Mouse (Mus musculus): ENCODE data around the gene B3galt2. TPM values are rescaled to one million over a fixed set of nuclear protein-coding genes. Genes with fewer than 3 reads are reported as not detected.
A peak's percentile ranks its signal among the peaks of the same experiment; 100 is the strongest.
"Not testable (repeated sequence)": the region's sequence is repeated elsewhere in the genome, so short reads cannot be mapped to it uniquely, and the experiment has no call there.

The B3galt2 gene
- 10 to 100 TPM; 18.4 to 21.1 TPM for total RNA-seq (2021)
- long read RNA-seq, full-length matches to known transcripts: 37 of 38 reads
- long read RNA-seq, partial matches to known transcripts: 0 of 38 reads
- long read RNA-seq, other reads (novel, unspliced or antisense): 1 of 38 reads

DNA sequence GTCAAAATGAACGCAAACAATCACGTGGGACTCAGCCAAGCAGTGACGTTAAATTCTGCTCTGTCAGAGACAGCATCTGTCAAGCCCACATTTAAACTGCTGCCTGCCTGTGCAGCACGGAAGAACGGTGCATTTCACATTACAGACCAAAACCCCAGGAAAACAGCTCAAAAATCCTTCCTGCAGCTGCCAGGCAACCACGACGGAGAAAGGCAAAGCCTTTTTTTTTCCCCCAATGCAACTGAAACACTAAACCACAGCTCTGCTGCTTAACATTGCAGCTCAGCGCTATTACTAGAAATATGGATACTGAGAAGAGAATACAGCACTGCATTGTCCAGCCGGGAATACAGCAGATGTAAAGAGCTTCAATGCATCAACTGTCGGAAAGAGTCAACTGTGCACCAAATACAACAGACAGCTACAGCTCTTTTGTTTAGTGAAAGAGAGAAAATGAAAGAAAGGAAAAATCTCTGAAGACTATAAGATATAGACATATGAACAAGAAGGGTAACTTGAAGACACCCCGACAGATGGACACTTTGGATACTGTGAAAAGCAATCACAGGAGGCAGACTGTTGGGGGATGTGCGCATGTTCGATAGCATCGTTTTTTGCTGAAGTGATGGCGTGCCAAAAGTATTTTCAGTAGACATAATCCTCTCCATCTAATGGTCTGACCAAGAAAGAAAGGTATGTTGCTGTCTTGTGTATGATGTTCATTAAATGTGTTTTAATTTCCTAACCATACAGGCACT lies at the start of gene B3galt2:
Gene B3galt2, plus strand, starts transcription at position 15 of the 758 bp plus-strand sequence.
- DNase-seq (ENCODE audit: low spot score in 2 of 2): peak; percentile 77 to 86

DNA sequence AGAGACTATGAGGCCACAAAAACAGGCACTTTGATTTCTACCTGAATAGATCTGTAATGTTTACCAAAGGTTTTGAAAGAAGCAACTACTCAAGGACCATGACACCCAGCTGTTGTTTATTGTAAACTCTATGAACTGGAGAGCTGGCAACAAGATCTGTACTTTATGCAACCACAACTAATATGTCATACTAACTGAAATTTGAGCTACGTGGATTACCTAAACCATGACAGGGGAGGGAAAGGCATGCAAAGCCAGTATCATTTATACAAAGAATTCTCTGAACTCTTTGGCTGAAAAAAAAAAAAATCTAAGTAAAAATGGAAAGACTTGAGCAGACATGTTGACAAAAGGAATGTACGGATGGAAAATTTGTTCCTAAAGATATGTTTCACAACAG lies 43.6 kb upstream of the B3galt2 start:
- no peak for DNase-seq (ENCODE audit: low spot score in 2 of 2)

DNA sequence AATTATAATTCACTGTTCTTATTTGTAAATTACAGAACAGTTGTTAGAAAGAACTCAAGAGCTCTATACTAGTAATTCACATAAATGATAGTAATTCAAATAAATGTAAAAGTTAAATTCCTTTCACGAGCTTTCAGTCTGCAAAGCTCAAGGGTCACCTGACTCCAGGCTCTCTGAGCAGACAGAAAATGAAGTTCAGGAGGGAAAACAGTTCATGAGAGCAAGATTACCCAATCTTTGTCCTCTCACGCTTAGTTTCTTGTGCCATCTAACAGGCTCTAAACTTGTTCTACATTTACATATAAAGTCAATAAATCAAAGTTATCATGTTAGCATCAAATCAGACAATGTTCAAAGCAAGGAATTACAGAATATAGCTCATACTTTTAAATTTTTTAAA lies 31.6 kb upstream of the B3galt2 start:
- DNase-seq (ENCODE audit: low spot score in 2 of 2): no peak

DNA sequence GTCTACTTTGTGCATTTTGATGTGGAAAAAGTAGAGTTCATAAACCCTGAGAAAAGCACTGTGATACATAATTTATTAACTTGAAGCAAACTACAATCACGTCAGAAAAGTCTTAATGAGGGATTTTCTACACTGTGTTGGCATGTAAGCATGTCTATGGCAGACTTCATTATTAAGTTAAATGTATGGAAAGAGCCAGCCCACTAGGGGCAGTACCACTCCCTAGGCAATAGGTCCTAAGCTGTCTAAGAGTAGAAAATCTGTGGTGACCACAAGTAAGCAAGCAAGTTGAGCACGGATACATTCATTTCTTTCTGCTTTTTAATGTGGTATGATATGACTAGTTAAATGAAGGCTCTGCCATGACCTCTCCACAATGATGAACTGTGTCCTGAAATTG lies 27.6 kb upstream of the B3galt2 start:
- no peak for DNase-seq (ENCODE audit: low spot score in 2 of 2)

DNA sequence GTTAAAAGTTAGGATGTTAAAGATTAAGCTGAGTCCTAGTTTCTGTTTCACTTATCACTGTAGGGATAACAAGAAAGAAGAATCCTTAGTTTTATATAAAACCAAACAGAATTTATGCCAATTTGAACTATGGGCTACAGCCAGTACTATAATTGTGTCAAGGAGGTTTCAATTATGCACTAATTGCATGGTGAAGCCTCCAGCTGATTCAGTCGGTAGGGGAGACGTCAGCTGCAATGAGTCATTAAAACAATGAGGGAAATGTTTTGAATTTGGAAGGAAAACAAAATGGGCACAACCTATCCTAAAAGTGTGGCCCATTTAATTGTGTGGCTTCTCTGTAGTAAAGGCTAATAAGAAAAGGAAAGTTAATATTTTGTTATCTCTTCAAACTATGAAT lies 20.7 kb upstream of the B3galt2 start:
- DNase-seq (ENCODE audit: low spot score in 2 of 2): no peak

DNA sequence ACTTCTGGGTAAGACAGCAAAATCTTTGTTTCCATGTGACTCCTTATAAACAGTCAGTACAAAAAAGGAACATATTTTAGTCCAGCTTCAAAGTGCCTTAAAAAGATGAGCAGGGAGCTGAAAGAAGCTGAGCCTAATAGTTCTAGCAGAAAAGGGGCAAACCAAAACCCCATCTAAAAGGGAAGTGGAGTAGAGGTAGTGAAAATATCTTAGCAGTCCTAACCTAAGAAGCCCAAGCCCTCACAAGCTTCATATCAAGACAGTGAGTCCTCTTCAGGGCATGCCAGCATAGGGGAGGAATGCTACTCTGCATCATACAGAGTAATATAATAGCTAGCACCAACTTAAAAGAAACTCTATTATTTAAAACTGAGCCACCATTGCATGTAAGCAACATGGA lies 18.5 kb upstream of the B3galt2 start:
- no peak for DNase-seq (ENCODE audit: low spot score in 2 of 2)

DNA sequence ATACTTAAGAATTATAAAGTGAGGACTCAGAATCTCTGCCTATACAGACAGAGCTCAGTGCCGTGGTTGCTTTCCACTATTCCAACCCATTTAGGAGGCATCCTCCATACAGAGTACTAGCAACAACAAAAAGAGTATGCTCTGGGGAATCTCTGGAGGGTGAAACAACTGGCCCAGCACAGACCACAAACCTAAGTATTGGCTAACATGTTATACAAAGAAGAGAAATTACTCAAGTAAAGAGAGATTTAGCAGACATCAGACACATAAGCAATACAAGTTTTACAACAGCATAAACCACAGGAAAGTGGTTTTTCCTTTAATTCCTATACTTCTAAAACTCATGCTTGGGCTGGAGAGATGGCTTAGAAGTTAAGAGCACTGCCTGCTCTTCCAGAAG lies 17.8 kb upstream of the B3galt2 start:
- DNase-seq (ENCODE audit: low spot score in 2 of 2): no peak

DNA sequence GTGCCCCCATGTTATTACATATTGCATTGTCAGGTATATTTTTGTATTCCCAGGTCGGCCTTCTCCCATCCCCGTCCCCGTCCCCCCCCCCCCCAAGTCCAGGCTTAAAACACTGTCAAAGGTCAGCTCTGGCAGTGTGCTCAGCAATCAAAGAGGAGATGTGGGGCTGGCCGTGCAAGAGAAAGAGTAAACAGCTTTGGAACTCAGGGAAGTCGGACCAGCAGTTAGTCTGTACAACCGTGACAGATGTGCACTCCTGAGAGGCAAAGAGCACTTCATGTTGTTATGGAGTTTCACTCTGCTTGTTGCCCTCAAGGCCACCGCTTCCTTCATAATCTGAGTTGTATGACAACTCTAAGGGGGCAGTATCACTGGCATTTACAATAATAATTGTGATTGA lies 9.1 kb upstream of the B3galt2 start:
- no peak for DNase-seq (ENCODE audit: low spot score in 2 of 2)

DNA sequence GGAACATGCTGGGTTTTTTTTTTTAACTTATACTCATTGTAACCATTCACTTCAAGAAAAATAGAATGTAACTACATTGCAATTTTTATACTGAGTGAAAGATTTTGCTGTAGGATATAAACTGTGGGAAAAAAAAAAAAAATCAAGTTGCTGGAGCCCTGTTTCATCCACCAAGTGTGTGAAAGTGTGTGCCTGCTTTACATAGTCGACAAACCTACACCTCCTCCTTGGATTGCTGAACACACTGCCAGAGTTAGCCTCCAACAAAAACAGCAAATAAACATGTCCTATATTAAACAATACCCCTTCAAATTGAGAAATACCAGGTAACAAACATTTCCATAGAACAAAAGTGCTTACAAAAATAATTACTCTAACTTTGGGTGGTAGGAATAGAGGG lies 8.1 kb upstream of the B3galt2 start:
- no peak for DNase-seq (ENCODE audit: low spot score in 2 of 2)

DNA sequence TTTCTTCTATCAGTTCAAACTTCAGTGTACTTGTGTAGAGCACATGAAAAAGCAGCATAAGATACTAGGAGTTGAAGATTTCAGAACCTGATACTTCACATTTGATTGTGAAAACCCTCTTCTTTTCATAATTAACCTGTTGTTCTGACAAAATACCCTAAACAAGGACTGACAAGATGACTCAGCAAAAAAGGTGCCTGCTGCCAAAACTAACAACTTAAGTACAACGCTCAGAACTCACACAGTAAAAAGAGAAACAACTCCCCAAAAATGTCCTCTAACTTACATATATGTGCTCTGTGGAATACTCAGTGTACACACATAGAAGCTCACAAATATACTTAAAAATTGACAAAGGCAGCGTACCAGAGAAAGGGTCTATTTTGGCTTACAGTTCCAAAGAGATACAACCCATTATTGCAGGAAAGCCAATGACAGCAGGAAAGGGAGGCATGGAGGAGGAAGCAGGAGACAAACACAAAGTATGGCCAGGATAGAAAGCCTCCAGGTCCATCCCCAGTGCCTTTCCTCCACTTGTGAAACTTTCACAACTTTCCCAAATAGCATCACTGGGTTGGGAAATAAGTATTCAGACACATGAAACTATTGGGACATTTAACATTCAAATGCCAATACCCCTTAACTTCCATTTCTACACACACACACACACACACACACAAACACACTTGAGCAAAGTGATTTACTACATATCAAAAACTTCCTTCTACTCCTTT lies 7.4 kb upstream of the B3galt2 start:
- DNase-seq (ENCODE audit: low spot score in 2 of 2): no peak

DNA sequence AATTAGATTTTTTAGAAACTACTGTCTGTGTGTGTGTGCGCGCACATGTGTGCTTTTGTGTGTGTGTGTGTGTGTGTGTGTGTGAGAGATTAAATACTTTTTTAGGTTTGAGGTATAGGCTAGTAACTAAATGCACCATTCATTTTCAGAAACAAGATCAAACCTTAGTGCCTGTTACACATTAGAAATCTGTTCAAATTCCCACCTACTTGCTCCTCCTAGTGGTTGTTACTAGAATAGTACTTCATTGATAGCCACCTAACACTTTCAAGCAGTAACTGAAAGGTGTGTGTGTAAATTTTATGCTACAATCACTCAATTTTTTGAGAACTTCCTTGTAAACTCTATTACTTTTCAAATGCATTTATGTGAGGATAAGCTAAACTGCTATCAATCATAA lies 3.8 kb downstream of the B3galt2 start:
- peak in 1 of 2 experiments; percentile 51 for DNase-seq (ENCODE audit: low spot score in 2 of 2)

DNA sequence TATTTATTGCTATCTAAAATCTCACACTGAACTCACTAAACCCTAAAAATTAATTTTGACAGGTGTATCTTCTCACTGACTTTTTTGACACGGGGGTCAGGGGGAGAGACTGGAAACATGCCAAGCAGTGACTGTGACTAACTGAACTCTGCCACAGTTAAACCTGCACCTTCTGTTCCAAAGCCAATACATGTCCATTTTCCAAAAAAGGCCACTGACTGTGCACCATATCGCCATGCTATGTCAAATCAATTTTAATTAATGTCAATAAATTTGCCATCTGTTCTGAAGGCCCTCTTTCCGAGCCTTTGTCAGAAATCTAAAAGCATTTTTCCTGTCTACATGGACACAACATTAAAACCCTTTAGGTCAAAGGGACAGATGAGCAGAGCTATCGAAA lies 4.9 kb downstream of the B3galt2 start:
- peak in 1 of 2 experiments; percentile 18 for DNase-seq (ENCODE audit: low spot score in 2 of 2)

DNA sequence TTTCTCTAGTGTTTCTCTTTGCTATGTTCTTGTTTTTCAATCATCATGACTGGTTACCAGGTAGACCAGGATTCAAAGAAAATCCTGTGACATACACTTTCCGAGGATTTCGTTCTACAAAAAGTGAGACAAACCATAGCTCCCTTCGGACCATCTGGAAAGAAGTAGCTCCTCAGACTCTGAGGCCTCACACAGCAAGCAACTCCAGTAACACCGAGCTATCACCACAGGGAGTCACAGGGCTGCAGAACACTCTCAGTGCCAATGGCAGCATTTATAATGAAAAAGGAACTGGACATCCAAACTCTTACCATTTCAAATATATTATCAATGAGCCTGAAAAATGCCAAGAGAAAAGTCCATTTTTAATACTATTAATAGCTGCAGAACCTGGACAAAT lies 5.8 kb downstream of the B3galt2 start:
- no peak for DNase-seq (ENCODE audit: low spot score in 2 of 2)

DNA sequence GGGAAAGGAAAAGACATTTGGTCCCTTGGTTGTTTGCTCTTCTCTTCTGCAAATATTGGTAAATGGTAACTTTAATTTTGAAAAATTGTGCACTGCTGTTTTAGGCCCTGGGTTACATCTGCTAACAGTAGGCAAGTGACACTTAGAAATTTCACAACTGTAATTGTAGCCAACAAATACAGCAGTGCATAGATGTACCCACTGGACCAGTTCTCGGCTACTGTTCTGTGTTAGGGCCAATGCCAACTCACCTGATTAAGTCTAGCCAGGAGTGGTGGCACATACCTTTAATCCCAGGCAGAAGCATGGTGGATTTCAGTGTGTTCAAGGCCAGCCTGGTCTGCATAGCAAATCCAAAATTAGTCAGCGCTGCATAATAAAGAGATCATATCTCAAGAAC lies 9.9 kb downstream of the B3galt2 start:
- no peak for DNase-seq (ENCODE audit: low spot score in 2 of 2)

DNA sequence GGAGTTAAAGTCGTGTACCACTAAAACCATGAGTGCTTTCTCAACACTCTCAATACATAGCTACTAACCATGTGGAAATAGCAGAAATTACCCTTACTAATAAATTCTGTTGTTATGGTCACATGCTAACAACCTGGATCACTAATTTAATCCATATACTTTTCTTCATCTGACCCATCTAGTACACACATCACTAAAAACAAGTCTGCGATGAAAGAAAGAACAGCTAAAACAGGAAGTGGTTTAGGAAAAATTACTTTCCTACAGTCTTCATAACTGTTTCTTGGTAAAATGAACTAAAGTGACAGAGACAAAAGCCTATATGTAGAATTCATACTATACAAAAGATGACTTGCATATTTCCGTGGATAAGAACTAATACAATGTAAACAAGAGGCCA lies 13.2 kb downstream of the B3galt2 start:
- DNase-seq (ENCODE audit: low spot score in 2 of 2): no peak

DNA sequence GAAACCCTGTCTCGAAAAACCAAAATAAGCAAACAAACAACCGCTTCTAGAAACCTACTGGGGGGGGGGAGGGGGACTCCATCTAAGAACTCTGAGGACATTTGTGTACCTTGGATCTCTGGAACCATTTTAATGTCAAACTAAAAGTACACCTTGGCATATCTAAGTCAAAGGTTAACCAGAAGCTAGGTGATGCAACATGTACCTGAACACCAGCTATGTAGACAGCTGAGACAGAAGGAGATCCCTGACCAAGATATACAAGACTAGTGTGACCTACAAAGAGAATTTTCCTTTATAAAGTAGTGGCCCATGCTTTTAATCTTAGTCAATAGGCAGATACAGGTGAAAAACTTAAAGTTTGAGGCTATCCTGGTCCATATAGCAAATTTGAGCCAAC lies 22.7 kb downstream of the B3galt2 start:
- no peak for DNase-seq (ENCODE audit: low spot score in 2 of 2)

DNA sequence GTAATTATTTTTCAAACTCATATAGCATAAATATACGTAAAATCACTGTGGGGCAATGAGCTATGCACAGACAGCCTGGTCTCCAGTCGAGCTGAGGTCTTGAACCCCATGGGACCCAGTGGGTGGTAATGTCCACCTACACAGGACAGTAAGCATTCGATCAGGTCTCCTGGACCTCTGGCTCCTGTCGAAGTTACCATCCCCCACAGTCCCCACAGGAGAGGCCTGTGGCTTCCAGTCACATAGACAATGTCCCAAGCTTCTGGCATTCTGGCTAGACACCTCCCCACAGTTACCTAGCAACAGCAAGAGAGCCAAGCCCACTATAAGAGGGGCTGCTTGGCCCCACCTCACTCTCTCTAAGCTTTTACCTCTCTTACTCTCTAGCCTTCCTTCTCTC lies 24.3 kb downstream of the B3galt2 start:
- not testable (repeated sequence) for DNase-seq (ENCODE audit: low spot score in 2 of 2)

DNA sequence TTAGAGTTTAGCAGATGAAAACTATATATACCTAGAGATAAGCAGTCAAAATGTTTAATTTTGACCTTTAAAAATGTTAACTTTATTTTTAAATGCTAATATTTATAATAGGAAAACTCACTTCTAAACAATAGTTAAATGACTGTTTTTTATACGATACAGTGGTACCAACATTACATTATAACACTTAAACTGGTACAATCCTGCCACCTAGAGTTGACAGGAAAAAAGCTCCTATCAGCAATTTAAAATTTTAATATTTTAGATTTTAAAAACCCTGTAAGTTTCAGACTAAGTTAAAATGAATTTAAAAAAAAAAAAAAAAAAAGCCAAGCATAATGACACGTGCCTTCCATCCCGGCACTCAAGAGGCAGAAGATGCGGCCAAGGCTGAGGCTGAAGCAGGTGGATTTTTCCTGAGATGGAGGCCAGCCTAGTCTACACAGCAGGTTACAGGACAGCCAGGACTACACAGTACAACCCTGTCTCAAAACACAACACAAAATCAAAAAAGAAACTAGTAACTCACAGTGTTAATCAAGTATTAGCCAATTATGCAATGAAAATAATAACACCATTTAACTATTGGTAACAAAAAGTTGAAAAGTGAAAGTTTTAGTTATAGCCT lies 35.4 kb downstream of the B3galt2 start:
- DNase-seq (ENCODE audit: low spot score in 2 of 2): no peak

DNA sequence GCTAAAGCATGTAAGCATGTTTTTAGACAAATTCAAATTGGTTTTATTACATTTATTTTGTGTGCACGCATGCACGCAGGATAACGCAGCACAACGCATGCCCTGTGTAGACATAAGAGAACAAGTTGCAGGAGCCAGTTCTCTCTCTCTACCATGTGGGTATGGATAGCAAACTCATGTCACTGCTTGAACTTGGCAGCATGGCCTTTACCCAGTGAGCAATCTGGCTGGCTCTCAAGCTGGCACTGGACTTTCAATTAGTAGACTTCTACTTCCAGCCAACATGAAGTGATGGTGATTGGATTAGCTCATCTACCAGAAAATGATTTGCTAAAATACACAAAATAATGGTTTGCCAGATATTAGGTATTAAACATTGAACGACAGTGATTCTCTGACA lies 40.6 kb downstream of the B3galt2 start:
- DNase-seq (ENCODE audit: low spot score in 2 of 2): no peak

DNA sequence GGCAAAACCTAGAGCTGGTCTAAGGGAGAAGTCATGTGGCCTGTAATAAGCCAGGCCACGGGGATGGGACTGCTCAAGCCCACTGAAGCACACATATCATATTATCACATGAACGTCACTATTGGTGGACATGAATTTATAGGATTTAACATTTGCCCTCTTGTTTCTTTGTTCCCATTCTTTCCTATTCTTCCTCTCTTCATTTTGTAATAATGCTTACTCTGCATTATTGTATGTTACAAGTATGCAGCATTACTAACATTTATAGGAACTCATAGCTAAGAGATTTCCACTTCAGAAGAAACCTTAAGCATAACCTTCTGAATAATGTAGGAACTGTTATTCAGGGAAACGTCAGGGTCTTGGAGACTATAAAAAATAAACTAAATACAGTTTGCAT lies 44.4 kb downstream of the B3galt2 start:
- no peak for DNase-seq (ENCODE audit: low spot score in 2 of 2)

DNA sequence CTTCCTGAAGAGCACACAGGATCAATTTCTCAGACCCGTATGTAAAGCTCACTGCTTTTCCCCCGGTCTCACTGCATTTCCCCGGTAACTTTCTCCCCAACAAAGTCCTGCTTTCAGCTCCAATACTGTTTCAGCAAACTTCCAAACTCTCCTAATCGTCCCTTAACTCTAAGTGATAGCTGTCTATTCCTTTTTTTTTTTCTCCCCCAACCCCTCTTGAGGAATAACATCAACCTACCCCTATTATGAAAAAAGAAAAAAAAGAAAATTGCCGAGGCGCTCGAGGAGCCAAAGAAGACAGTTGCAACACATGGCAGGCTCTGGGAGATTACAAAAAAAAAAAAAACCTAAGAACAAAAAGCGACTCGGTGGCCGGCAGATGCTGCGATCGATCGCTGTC lies 61.3 kb downstream of the B3galt2 start:
- DNase-seq (ENCODE audit: low spot score in 2 of 2): no peak

DNA sequence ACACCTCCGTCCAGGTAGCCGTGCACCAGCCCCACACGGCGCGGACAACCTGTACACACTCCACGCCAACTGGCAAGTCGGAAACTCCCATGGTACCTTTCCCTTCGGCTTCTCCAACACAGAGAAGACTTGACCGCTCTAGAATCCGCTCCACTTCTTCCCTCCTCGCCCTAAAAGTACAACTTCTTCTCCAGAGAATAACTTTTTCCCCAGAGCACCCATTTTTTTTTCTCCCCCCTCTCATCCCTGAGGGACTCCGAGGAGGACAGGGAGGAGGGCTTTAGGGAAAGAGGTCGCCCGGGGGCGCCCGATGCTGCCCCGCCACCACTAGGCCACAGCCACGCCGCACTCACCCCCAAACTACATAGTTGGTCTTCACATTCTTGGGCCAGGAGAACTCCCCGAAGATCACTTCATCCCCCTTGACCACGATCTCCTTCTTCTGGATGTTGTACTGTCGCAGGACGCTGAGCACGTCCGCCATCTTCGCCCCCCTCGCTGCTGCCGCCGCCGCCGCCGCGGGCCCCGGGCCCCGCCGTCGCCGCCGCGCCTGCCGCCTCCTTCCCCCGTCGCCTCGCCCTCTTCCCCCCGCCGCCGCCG lies 61.8 kb downstream of the B3galt2 start:
- no peak for DNase-seq (ENCODE audit: low spot score in 2 of 2)
